Mouse (Mus musculus) right cerebral cortex, postnatal 25 days (tissue): Measurements from ENCODE around the gene Hoxb4.

ENCODE experiments used
- DNase-seq: peaks from one replicate; pipeline ENCODE4 v3.0.0; 2022

The Hoxb4 gene

GRCm38 (mm10) chr11:96317608-96318367, at the start of gene Hoxb4:
TSS of gene Hoxb4 (plus strand) at chr11:96318267.
- no peak for DNase-seq

- no peak for DNase-seq
Measured at GRCm38 (mm10) chr11:96269869-96270268, 48.2 kb upstream of the Hoxb4 start.

GRCm38 (mm10) chr11:96270996-96271540, 47.0 kb upstream of the Hoxb4 start, which contains the start of gene Hoxb9:
TSS of gene Hoxb9 (plus strand) at chr11:96271457.
- no peak for DNase-seq

DNA sequence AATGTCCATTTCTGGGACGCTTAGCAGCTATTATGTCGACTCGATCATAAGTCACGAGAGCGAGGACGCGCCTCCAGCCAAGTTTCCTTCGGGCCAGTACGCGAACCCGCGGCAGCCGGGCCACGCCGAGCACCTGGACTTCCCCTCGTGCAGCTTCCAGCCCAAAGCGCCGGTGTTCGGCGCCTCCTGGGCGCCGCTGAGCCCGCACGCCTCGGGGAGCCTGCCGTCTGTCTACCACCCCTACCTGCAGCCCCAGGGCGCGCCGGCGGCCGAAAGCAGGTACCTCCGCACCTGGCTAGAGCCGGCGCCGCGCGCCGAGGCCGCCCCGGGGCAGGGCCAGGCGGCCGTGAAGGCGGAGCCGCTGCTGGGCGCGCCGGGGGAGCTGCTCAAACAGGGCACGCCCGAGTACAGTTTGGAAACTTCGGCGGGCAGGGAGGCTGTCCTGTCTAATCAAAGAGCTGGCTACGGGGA, 46.5 kb upstream of the Hoxb4 start:
- no peak for DNase-seq

DNA sequence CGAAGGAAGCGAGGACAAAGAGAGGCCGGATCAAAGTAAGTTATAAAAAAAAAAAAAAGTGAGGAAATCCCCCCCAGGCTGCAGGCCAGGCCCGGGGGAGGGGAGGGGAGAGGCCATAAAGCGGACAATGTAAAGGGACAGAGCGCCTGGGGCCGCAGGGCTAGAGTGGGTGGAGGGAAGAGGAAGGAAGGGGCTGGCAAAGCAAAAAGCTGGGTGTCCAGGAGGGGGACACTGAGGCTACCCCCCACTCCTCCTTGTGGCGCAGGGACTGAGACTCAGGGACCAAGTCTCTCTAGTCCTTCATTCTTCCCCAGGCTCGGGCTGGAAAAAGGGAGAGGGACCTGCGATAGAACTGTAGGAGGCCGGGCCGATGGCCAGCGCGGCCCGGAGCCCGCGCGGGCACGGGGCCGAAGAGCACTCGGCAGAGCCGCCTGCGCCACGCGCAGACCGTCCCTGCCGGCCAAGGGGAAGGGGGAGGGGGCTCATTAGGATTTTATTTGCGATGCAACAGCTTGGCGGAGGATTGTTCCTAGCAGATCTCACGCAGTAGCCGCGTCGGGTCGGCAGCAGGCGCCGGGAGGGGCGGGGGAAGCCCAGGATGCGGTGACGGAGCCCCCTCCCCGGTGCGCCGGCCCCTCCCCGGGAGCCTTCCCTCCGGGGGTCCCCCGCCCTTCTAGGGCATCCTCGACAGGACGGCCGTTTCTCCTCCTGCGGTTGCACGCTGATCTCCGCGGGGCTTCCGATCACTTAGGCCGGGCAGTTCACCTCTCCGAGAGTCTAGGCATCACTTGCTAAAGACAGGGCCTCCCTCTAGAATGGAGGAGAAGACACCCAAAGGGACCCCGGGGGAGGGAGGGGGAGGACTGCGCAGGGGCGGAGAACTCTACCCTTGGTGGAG, 45.8 kb upstream of the Hoxb4 start:
- no peak for DNase-seq

DNA sequence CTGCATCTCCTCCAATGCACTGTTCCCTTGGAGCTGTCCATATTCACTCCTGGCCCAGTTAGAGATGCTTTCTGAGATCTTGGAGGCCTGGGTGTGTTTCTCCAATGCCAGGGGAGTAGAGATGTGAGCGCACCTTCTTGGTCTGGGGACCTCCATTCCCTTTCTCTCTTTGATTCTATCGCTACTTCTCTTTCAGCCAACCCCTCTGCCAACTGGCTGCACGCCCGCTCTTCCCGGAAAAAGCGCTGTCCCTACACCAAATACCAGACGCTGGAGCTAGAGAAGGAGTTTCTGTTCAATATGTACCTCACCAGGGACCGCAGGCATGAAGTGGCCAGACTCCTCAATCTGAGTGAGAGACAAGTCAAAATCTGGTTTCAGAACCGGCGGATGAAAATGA, 43.6 kb upstream of the Hoxb4 start:
- DNase-seq, result no peak

GRCm38 (mm10) chr11:96275896-96276295, 42.2 kb upstream of the Hoxb4 start:
- DNase-seq, result no peak

DNA sequence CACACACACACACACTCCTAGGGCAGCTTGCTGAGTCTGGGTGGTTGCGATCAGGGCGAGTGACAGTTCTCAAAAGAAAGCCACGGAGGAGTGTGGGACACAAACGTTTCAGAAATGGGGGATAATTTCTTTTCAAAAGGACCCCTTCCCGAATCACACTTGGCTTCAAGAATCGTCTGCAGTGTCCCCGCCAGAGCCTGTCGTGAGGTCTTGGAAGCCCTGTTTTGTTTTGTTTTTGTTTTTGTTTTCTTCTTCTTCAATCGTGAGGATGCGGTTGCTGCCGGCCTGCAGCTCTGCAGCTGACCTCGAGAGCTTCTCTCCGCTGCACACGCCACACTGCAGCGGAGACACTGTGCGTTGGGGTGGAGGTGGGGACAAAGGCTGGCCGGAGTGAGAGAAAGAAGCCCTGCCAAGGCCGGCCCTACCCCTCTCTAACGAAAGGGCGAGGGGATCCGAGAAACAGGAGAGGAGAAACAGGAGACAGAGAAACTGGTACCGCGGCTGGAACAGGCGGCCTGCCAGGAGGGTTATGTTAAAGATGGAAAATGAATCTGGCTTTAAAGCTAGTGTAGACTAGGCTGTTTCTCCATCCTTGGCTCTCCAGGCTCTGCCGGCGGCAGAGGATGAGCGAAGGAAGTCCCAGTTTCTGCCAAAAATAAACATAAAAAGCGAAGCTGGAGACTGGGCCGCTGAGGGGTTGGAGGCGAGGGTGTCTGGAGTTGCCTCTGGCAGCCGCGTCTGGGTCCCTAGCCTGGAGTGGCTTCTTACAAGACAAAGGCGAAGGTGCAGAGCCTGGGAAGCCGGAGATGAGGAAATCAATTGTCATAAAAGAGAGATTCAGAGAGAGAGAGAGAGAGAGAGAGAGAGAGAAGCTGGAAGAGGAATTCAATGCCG, 40.7 kb upstream of the Hoxb4 start:
- DNase-seq, result no peak

DNA sequence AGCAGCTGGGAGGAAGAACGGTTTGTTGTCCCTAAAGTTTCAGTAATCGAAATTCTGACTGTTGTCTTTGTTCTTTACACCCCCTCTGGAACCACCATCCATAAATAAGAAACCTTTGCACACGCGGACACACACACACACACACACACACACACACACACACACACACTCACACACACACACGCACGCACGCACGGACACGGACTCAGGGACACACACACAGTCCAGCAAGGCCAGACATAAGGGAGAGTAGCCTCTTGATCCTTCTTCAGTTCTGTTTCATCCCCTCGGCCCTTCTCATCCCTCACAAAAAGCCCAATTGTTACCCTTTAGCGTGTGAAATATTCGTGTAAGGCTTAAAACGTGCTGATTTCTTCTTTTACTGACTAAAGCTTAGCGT, 39.7 kb upstream of the Hoxb4 start:
- DNase-seq, result no peak

GRCm38 (mm10) chr11:96278773-96279172, 39.3 kb upstream of the Hoxb4 start:
- peak; percentile 79 for DNase-seq

DNA sequence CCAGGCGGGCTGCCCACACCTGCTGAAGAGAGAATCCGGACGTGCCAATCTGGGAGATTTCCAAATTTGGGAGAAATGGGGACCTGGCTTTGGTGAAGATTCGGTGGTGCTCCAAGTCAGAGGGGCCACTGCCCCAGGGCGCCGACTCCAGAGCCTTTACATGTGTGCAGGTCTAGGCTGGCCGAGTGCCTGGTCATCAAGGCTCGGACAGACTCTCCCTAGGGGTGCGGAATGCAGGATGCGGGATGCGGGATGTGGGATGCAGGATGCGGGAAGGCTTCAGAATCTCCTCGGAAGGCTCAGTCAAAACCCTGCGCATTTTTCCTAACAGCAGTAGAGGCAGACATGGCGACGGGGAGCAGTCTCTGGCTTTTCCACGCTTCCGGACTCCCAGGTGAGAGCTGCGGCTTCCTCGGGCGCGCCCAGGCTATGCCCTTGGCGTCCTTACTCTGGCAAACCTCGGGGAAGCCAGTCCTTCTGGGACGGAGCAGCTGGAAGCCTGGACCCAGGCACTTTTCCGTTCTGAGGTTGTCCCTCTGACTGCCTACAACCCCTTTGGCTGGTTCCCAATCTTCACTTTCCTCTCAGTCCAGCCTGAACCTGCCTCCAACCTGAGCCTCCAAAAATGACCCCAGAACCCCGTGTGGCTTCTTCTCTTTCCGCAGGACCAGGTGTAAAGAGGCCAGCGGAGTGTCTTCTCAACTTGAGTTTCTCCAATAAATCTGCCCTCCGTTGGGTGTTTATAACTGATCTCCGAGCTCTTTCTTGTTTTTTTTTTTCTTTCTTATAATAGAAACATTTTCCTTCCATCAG, 38.4 kb upstream of the Hoxb4 start:
- DNase-seq, result no peak

- no peak for DNase-seq
Measured at GRCm38 (mm10) chr11:96280399-96281378, 37.4 kb upstream of the Hoxb4 start.

DNA sequence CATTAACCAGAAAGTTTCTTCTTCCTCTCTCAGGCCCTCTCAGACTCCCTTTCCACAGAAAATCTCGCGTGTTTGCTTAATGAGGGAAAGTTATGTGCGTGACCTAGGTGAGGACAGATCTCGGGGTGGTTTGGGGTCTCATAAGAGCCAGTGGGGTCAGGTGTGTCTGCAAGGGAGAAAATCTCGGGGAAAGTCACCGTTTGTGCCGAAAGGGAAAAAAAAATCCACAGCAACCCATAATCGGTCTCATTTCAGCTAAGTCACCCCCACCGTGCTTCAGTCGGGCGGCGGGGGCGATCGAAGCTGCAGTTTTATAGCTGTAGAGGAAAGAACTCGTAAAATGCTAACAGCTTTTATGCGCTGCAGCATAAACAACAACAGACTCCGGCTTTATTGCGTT, 36.7 kb upstream of the Hoxb4 start:
- DNase-seq, result no peak

DNA sequence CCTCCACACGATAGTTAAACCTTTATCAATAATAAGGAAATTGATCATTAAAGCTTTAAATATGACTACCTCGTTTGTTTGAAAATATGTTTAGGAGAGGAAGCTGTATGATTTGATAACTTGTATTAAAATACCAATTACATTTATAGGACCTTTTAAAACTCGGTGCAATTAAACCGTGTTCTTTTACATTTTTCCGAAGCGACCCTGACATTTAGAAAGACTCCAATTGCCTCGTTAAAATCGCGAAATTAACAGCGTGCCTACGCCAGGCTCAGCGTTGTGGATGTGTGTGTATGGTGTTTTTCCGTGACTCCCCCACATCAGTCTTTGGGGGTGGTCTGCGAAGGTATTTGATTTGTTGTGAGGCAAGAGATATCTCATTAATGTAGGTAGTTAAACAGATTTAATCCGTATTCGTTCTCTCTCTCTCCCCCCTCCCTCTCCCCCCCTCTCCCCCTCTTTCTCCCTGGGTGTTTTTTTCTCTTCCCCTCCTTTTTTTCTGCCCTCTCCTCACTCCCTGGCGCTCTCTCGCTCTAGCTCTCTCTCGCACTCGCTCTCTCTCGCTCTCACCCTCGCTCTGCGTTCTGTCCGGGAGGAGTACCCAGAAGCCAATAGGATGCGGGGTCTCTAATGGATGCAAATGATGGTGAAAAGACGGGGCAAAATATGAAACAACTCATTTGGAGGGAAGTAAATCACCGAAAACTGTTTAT, 36.1 kb upstream of the Hoxb4 start, which contains the start of gene Hoxb8:
Gene Hoxb8, plus strand, starts transcription at position 51 of the 716 bp plus-strand sequence.
- no peak for DNase-seq

GRCm38 (mm10) chr11:96282795-96283430, 35.2 kb upstream of the Hoxb4 start:
- no peak for DNase-seq

DNA sequence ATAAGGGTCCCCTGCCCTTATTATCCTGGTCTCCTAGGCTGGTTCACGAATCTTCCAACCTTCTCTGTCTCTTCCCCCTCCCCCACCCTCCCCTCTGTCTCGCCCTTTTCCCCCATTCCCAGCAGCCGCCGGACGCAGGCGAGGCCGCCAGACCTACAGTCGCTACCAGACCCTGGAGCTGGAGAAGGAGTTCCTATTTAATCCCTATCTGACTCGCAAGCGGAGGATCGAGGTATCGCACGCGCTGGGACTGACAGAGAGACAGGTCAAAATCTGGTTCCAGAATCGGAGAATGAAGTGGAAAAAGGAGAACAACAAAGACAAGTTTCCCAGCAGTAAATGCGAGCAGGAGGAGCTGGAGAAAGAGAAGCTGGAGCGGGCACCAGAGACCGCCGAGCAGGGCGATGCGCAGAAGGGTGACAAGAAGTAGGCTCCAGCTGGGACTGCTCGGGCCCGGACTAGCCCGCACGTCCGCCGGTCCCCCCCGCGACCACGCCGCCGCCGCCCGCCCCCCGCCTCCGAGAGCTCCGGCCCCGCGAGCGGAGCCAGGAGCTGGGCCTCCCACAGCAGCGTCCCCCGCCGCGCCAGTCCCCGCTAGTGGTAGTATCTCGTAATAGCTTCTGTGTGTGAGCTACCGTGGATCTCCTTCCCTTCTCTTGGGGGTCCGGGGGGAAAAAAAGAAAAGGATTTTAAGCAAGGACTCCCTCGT, 33.9 kb upstream of the Hoxb4 start:
- no peak for DNase-seq

DNA sequence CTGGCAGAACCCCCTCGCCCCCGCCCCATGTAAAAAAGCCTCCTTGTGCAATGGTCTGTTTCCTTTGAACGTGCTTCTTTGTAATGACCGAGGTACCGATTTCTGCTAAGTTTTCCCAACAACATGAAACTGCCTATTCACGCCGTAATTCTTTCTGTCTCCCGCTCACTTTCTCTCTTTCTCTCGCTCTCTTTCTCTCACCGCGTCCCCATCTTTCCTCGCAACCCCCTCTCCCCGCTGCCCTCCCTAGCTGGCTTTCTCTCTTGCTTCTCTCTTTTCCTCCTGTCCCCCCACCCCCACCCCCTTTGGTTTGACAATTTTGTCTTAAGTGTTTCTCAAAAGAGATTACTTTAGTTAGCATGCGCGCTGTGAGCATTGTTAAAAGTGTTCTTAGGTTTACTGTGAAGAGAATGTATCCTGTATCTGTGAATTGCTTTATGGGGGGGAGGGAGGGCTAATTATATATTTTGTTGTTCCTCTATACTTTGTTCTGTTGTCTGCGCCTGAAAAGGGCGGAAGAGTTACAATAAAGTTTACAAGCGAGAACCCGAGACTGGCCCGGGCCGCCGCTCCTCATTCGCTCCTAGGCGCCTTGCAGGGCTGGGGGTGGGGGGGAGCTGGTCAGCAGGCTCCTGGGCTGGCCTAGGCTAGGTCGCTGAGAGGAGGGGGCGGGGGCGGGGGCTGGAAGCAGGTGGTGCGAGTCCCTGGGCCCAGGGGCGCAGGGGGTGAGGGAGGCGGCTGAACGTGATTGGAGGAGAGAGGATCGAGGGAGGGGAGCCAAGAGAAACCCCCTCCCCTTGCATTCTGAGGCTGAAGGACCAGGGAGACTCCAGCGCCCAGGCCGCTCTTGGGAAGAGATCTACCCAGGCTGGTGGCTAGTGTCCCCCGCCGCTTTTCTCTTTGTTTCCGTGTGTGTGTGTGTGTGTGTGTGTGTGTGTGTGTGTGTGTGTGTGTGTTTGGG, 33.0 kb upstream of the Hoxb4 start:
- no peak for DNase-seq
